In genomic region chr8:87667914-87668643, GRCm38 (mm10) we compare ENCODE assay signal across 13 mouse cellular contexts.
DNase-seq lines count a peak whose midpoint lies in the region; ATAC-seq and TF ChIP-seq lines count a peak whose summit lies in the region.
"Had no signal": no experiment of that assay in that cellular context is flagged by ENCODE, and none has a peak within 500 bp of the region (broad histone marks: within the 10 kb centered on the region; RNA-seq: fewer than 3 reads in every experiment).

No protein-coding gene starts in this region.

- intact Hi-C loops in left cerebral cortex, postnatal 4 days (cut with DNase I), result no loop called here
- intact Hi-C loops in gastrocnemius, adult 2 months (cut with DNase I), result no loop called here

- TF ChIP-seq CTCF in gastrocnemius, adult 2 months (IDR thresholded peaks at IDR 0.05), result no peak

- no peak overlapping the region for H3K4me2 ChIP-seq in forebrain, embryonic 11.5 days (ENCODE audit: low read depth, low read length, severe bottlenecking)
- H3K4me2 ChIP-seq: limb, embryonic 13.5 days had no signal

- H3K27me3 ChIP-seq in forebrain, embryonic 10.5 days (ENCODE audit: poor library complexity, severe bottlenecking), result peaks cover 11% of the 10 kb centered on the region
- peaks cover 1% of the 10 kb centered on the region; the same call in 1 of the 2 replicates for H3K27me3 ChIP-seq in forebrain, embryonic 11.5 days (ENCODE audit: control insufficient read depth, insufficient read depth, low read length)

- H3K9ac ChIP-seq in forebrain, embryonic 11.5 days (ENCODE audit: low read length), result no peak overlapping the region
- H3K9ac ChIP-seq: limb, embryonic 13.5 days had no signal

- H3K4me3 ChIP-seq in forebrain, embryonic 10.5 days, result no peak overlapping the region
- H3K4me3 ChIP-seq in forebrain, embryonic 11.5 days (ENCODE audit: low read depth, low read length), result no peak overlapping the region
- no peak overlapping the region for H3K4me3 ChIP-seq in gastrocnemius, adult 2 months
- H3K4me3 ChIP-seq: limb, embryonic 13.5 days; myocyte had no signal

- H3K9me3 ChIP-seq in forebrain, embryonic 10.5 days, result no peaks in the 10 kb centered on the region
- H3K9me3 ChIP-seq in forebrain, embryonic 11.5 days (ENCODE audit: control insufficient read depth, low read length), result no peaks in the 10 kb centered on the region
- H3K9me3 ChIP-seq: limb, embryonic 13.5 days had no signal

- DNase-seq in forebrain, embryonic 10.5 days (ENCODE audit: extremely low spot score, low spot score), result no peak
- DNase-seq in forebrain, embryonic 11.5 days (ENCODE audit: low spot score), result no peak
- DNase-seq in right cerebral cortex, adult 2 months (ENCODE audit: low spot score in 2 of 2), result peak; percentile 64 to 67
- DNase-seq in right cerebral cortex, postnatal 4 days, result no peak
- DNase-seq in left cerebral cortex, postnatal 4 days, result peak; percentile 71
- no peak for DNase-seq in gastrocnemius, adult 2 months
- DNase-seq in adrenal gland, adult 18-20 months (ENCODE audit: low spot score in 2 of 2), result no peak
- no peak for DNase-seq in Muller cell, postnatal 12 days (ENCODE audit: inconsistent ontology term)
- DNase-seq: adrenal gland, postnatal 36 days; kidney, adult 18-20 months; thymus, postnatal 25 days had no signal

- 89% methylated on average over 26 of the region's 26 CpGs for WGBS in forebrain, embryonic 10.5 days
- WGBS in forebrain, embryonic 11.5 days, result 85% methylated on average over 26 of the region's 26 CpGs

- H3K27ac ChIP-seq in forebrain, embryonic 10.5 days, result peak overlapping the region; percentile 32; the same call in 1 of the 2 replicates
- H3K27ac ChIP-seq in forebrain, embryonic 11.5 days (ENCODE audit: low read depth, low read length), result no peak overlapping the region
- no peak overlapping the region for H3K27ac ChIP-seq in gastrocnemius, adult 2 months
- H3K27ac ChIP-seq: limb, embryonic 13.5 days had no signal

- H3K4me1 ChIP-seq in forebrain, embryonic 10.5 days, result peaks cover 25% of the 10 kb centered on the region
- H3K4me1 ChIP-seq in forebrain, embryonic 11.5 days (replicated peaks; ENCODE audit: control insufficient read depth, insufficient read depth, low read length), result peaks cover 5% of the 10 kb centered on the region

- ATAC-seq in forebrain, embryonic 11.5 days (replicated peaks; ENCODE audit: low FRiP score), result no peak

- H3K36me3 ChIP-seq in forebrain, embryonic 10.5 days (replicated peaks), result peaks cover 54% of the 10 kb centered on the region
- H3K36me3 ChIP-seq in forebrain, embryonic 11.5 days (ENCODE audit: control insufficient read depth, insufficient read depth, low read length), result no peaks in the 10 kb centered on the region

Comparison
In these comparisons a context has a peak if more than half of its experiments do, and no peak if none do; other contexts are left out.
1. DNase-seq: peak in right cerebral cortex, adult 2 months (2 of 2) and left cerebral cortex, postnatal 4 days (single experiment); none in forebrain, embryonic 10.5 days (single experiment), forebrain, embryonic 11.5 days (single experiment), right cerebral cortex, postnatal 4 days (single experiment), gastrocnemius, adult 2 months (single experiment), adrenal gland, adult 18-20 months (0 of 2) and Muller cell, postnatal 12 days (single experiment).